In the genomic region with DNA sequence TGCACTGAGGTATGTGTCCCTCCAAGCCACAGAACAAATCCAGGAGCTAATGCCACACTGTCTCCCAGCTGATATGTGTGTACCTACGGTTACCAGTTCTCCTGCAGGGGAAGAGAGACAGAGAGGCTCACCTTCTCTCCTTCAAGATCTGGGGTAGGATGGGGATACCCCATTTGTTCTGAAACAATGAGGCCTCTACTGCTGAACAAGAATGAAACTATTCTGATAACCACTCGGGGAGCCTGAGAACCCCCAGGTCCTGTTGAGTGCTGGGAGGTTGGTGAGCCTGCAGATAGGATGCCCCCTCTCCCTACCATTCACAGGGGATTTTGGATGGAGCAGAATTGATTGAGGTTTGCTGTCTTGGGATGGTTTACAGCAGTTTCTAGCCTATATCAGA, we compare ENCODE assay signal across 22 mouse cellular contexts. TPM values are rescaled to one million over a fixed set of nuclear protein-coding genes. Genes with fewer than 3 reads are reported as not detected.
"Had no signal": no experiment of that assay in that cellular context is flagged by ENCODE, and none has a peak within 500 bp of the region (broad histone marks: within the 10 kb centered on the region; RNA-seq: fewer than 3 reads in every experiment).

No protein-coding gene starts in this region.

- ATAC-seq: midbrain, embryonic 16.5 days had no signal

- H3K4me1 ChIP-seq: neural tube, embryonic 15.5 days had no signal

- H3K27ac ChIP-seq: liver, embryonic 14.5 days; midbrain, embryonic 12.5 days; neural tube, embryonic 13.5 days; neural tube, embryonic 15.5 days; stomach, embryonic 15.5 days; stomach, postnatal 0 days had no signal

- H3K9ac ChIP-seq: liver, embryonic 14.5 days; lung, embryonic 14.5 days; midbrain, embryonic 12.5 days; neural tube, embryonic 13.5 days; neural tube, embryonic 15.5 days; stomach, embryonic 15.5 days had no signal

- H3K4me3 ChIP-seq: midbrain, embryonic 12.5 days; myocyte; neural tube, embryonic 13.5 days; neural tube, embryonic 15.5 days; stomach, embryonic 15.5 days had no signal

- H3K4me2 ChIP-seq: lung, embryonic 14.5 days; midbrain, embryonic 12.5 days; neural tube, embryonic 13.5 days; neural tube, embryonic 15.5 days; stomach, embryonic 15.5 days had no signal

- H3K9me3 ChIP-seq: midbrain, embryonic 12.5 days; neural tube, embryonic 13.5 days; neural tube, embryonic 15.5 days; stomach, embryonic 15.5 days had no signal

- H3K27me3 ChIP-seq: midbrain, embryonic 12.5 days; neural tube, embryonic 13.5 days; neural tube, embryonic 15.5 days; stomach, embryonic 15.5 days had no signal

- DNase-seq: lung, adult 18-20 months; lung, embryonic 14.5 days; lung, postnatal 10 days; lung, postnatal 4 days; midbrain, embryonic 14.5 days; retina, postnatal 1 day; right cerebral cortex, adult 18-20 months; right cerebral cortex, postnatal 25 days; right cerebral cortex, postnatal 4 days; spleen, adult 18-20 months; thymus, adult 18-20 months; thymus, postnatal 14 days; thymus, postnatal 36 days had no signal

RNA-seq across cellular contexts. Expression of gene Rab25, which starts 28.0 kb away (rescaled TPM):
- total RNA-seq: megakaryocyte, adult 5-6 weeks had no signal
- polyA plus RNA-seq: midbrain, embryonic 14.5 days; neural tube, embryonic 13.5 days had no signal
